Mouse (Mus musculus) liver, embryonic 12.5 days (tissue): Measurements from ENCODE around the gene Pax7. TPM values are rescaled to one million over a fixed set of nuclear protein-coding genes. Genes with fewer than 3 reads are reported as not detected.

Experiments
- ATAC-seq: fragments of 200-750 bp; cut with Nextera tagmentation; 2 replicates; pipeline ENCODE4 v1.8.0; 2017; ENCODE audit warnings: moderate number of reproducible peaks, mild to moderate bottlenecking, moderate library complexity
- H3K27ac ChIP-seq: fragments of 300-500 bp; sonication (generic); 2 replicates; pipeline ENCODE4 v1.5.1; 2016; ENCODE audit warnings: mild to moderate bottlenecking
- H3K27me3 ChIP-seq: fragments of 300-500 bp; sonication (generic); replicated peaks from 2 replicates; pipeline ENCODE4 v1.6.1; 2016; ENCODE audit warnings: mild to moderate bottlenecking, moderate library complexity
- H3K36me3 ChIP-seq: fragments of 300-500 bp; sonication (generic); 2 replicates; pipeline ENCODE4 v1.6.1; 2016; ENCODE audit warnings: mild to moderate bottlenecking, moderate library complexity
- H3K4me1 ChIP-seq: fragments of 300-500 bp; sonication (generic); 2 replicates; pipeline ENCODE4 v1.6.1; 2016
- H3K4me2 ChIP-seq: fragments of 300-500 bp; sonication (generic); 2 replicates; pipeline ENCODE4 v1.6.1; 2016; ENCODE audit warnings: mild to moderate bottlenecking, moderate library complexity
- H3K4me3 ChIP-seq: fragments of 300-500 bp; sonication (generic); 2 replicates; pipeline ENCODE4 v1.5.1; 2016; ENCODE audit warnings: mild to moderate bottlenecking, moderate library complexity
- H3K9ac ChIP-seq: fragments of 300-500 bp; sonication (generic); 2 replicates; pipeline ENCODE4 v1.6.1; 2016; ENCODE audit warnings: mild to moderate bottlenecking, moderate library complexity
- H3K9me3 ChIP-seq: fragments of 300-500 bp; sonication (generic); replicated peaks from 2 replicates; pipeline ENCODE4 v1.6.1; 2016; ENCODE audit warnings: mild to moderate bottlenecking, moderate library complexity
- WGBS: fragments of 180-500 bp; shearing (Covaris S2); methylation state at CpG from one replicate; pipeline ENCODE4 v1.1.7; 2016; ENCODE audit not compliant: insufficient replicate concordance; 5-methylcytosine and 5-hydroxymethylcytosine counted together
- polyA plus RNA-seq: library from polyadenylated mRNA; unstranded; fragments of >200 nt; fragmentation: Nextera tagmentation; extraction: Ambion mirVana; gene quantifications from 2 replicates; pipeline ENCODE4 v1.2.1, GENCODE M21; 2016

Gene Pax7
- polyA plus RNA-seq, 1 experiment from 2014 or later, result not detected

GRCm38 (mm10) chr4:139828871-139829590, 4.3 kb downstream of the Pax7 start:
- Histone ChIP-seq H3K4me2 (no peak overlapping the region), H3K27ac (no peak overlapping the region), H3K4me1 (no peaks in the 10 kb centered on the region), H3K9me3 (no peaks in the 10 kb centered on the region), H3K27me3 (peaks cover 100% of the 10 kb centered on the region), H3K36me3 (no peaks in the 10 kb centered on the region), H3K4me3 (no peak overlapping the region), H3K9ac (no peak overlapping the region)
- ATAC-seq, result no peak
- 5% methylated on average over 16 of the region's 16 CpGs for WGBS

GRCm38 (mm10) chr4:139828283-139828678, 5.0 kb downstream of the Pax7 start:
- Histone ChIP-seq H3K4me2 (no peak overlapping the region), H3K36me3 (no peaks in the 10 kb centered on the region), H3K27me3 (peaks cover 100% of the 10 kb centered on the region), H3K9me3 (no peaks in the 10 kb centered on the region), H3K4me1 (no peaks in the 10 kb centered on the region), H3K9ac (no peak overlapping the region), H3K27ac (no peak overlapping the region), H3K4me3 (no peak overlapping the region)
- 1% methylated on average over 37 of the region's 37 CpGs for WGBS
- ATAC-seq, result no peak

- no peaks in the 10 kb centered on the region for H3K4me1 ChIP-seq
- WGBS, result 3% methylated on average over 30 of the region's 30 CpGs
Observed at GRCm38 (mm10) chr4:139827501-139828282, 5.6 kb downstream of the Pax7 start.

GRCm38 (mm10) chr4:139826231-139826630, 7.1 kb downstream of the Pax7 start:
- WGBS, result 1% methylated on average over 3 of the region's 3 CpGs
- ATAC-seq, result no peak

More at GRCm38 (mm10) chr4:139827501-139828282, 5.6 kb downstream of the Pax7 start:
- Histone ChIP-seq H3K36me3 (no peaks in the 10 kb centered on the region), H3K27me3 (peaks cover 100% of the 10 kb centered on the region), H3K4me3 (no peak overlapping the region), H3K9me3 (no peaks in the 10 kb centered on the region), H3K4me2 (no peak overlapping the region), H3K9ac (no peak overlapping the region), H3K27ac (no peak overlapping the region)
- no peak for ATAC-seq

GRCm38 (mm10) chr4:139825326-139826112, 7.8 kb downstream of the Pax7 start:
- no peaks in the 10 kb centered on the region for H3K4me1 ChIP-seq
- ATAC-seq, result no peak
- H3K9me3 ChIP-seq, result no peaks in the 10 kb centered on the region
- 2% methylated on average over 14 of the region's 14 CpGs for WGBS
- no peak overlapping the region for H3K4me2 ChIP-seq
- H3K27ac ChIP-seq, result no peak overlapping the region
- peaks cover 100% of the 10 kb centered on the region for H3K27me3 ChIP-seq
- H3K36me3 ChIP-seq, result no peaks in the 10 kb centered on the region
- no peak overlapping the region for H3K9ac ChIP-seq
- no peak overlapping the region for H3K4me3 ChIP-seq

More at GRCm38 (mm10) chr4:139826231-139826630, 7.1 kb downstream of the Pax7 start:
- Histone ChIP-seq H3K27ac (no peak overlapping the region), H3K4me1 (no peaks in the 10 kb centered on the region), H3K4me3 (no peak overlapping the region), H3K36me3 (no peaks in the 10 kb centered on the region), H3K27me3 (peaks cover 100% of the 10 kb centered on the region), H3K9ac (no peak overlapping the region), H3K9me3 (no peaks in the 10 kb centered on the region), H3K4me2 (no peak overlapping the region)

GRCm38 (mm10) chr4:139824572-139825325, 8.6 kb downstream of the Pax7 start:
- ATAC-seq, result no peak
- H3K9me3 ChIP-seq, result no peaks in the 10 kb centered on the region
- no peak overlapping the region for H3K4me3 ChIP-seq
- H3K4me2 ChIP-seq, result no peak overlapping the region
- H3K4me1 ChIP-seq, result no peaks in the 10 kb centered on the region
- H3K27ac ChIP-seq, result no peak overlapping the region
- no peak overlapping the region for H3K9ac ChIP-seq
- peaks cover 100% of the 10 kb centered on the region for H3K27me3 ChIP-seq
- 4% methylated on average over 22 of the region's 22 CpGs for WGBS
- H3K36me3 ChIP-seq, result no peaks in the 10 kb centered on the region

- WGBS, result 3% methylated on average over 32 of the region's 32 CpGs
- no peak overlapping the region for H3K4me3 ChIP-seq
- H3K36me3 ChIP-seq, result no peaks in the 10 kb centered on the region
- no peak for ATAC-seq
- no peak overlapping the region for H3K27ac ChIP-seq
- H3K9me3 ChIP-seq, result no peaks in the 10 kb centered on the region
- peaks cover 100% of the 10 kb centered on the region for H3K27me3 ChIP-seq
- no peaks in the 10 kb centered on the region for H3K4me1 ChIP-seq
- no peak overlapping the region for H3K9ac ChIP-seq
- H3K4me2 ChIP-seq, result no peak overlapping the region
Observed at GRCm38 (mm10) chr4:139823870-139824472, 9.4 kb downstream of the Pax7 start.

GRCm38 (mm10) chr4:139823138-139823869, 10.0 kb downstream of the Pax7 start:
- H3K36me3 ChIP-seq, result no peaks in the 10 kb centered on the region
- H3K4me1 ChIP-seq, result no peaks in the 10 kb centered on the region
- no peak overlapping the region for H3K4me3 ChIP-seq
- peaks cover 100% of the 10 kb centered on the region for H3K27me3 ChIP-seq
- H3K9me3 ChIP-seq, result no peaks in the 10 kb centered on the region
- no peak for ATAC-seq
- H3K4me2 ChIP-seq, result no peak overlapping the region
- 5% methylated on average over 44 of the region's 44 CpGs for WGBS
- no peak overlapping the region for H3K9ac ChIP-seq
- H3K27ac ChIP-seq, result no peak overlapping the region

- 2% methylated on average over 28 of the region's 28 CpGs for WGBS
- H3K4me2 ChIP-seq, result no peak overlapping the region
- no peak for ATAC-seq
Observed at GRCm38 (mm10) chr4:139822214-139823137, 10.9 kb downstream of the Pax7 start.

More at GRCm38 (mm10) chr4:139822214-139823137, 10.9 kb downstream of the Pax7 start:
- H3K4me1 ChIP-seq, result no peaks in the 10 kb centered on the region
- no peaks in the 10 kb centered on the region for H3K36me3 ChIP-seq
- no peak overlapping the region for H3K9ac ChIP-seq
- H3K4me3 ChIP-seq, result no peak overlapping the region
- peaks cover 100% of the 10 kb centered on the region for H3K27me3 ChIP-seq
- H3K9me3 ChIP-seq, result no peaks in the 10 kb centered on the region
- H3K27ac ChIP-seq, result no peak overlapping the region
